Mouse (Mus musculus) ES-E14 (cell line): ENCODE measurements at regions not wholly inside any gene's neighbourhood (a gene's known extent, or its start where the extent isn't known, plus 50 kb on each side); places are given as distances from the start of the nearest gene placed in this dataset.
A peak's percentile ranks its signal among the peaks of the same experiment; 100 is the strongest.

Experiments
- DNase-seq: peaks from one replicate; pipeline ENCODE4 v3.0.0-alpha.2; 2013; ENCODE audit warnings: low read depth, low spot score
- H3K27ac ChIP-seq: 2 replicates; pipeline ENCODE4 v1.5.1; 2012; ENCODE audit warnings: low read depth, mild to moderate bottlenecking, low read length, moderate library complexity, mixed read lengths; ENCODE audit not compliant: poor library complexity, insufficient read depth, severe bottlenecking
- H3K36me3 ChIP-seq: 2 replicates; pipeline ENCODE4 v1.6.1; 2012; ENCODE audit warnings: mild to moderate bottlenecking, low read length, moderate library complexity, mixed read lengths; ENCODE audit not compliant: control insufficient read depth, poor library complexity, insufficient read depth, severe bottlenecking
- H3K4me1 ChIP-seq, 2 experiments: fragments of 150-350 bp in 1 of 2; sonication (generic) in 1 of 2; 2 replicates each; pipeline ENCODE4 v1.6.1; 2012; ENCODE audit warnings: low read length in 2 of 2, mild to moderate bottlenecking in 1 of 2, mixed read lengths in 1 of 2; ENCODE audit not compliant: control insufficient read depth in 2 of 2, insufficient read depth in 2 of 2, poor library complexity in 1 of 2
- H3K4me3 ChIP-seq, 2 experiments: fragments of 150-350 bp in 1 of 2; sonication (generic) in 1 of 2; 2 replicates each; pipeline ENCODE4 v1.5.1; 2012; ENCODE audit warnings: low read length in 2 of 2, low read depth in 1 of 2, mild to moderate bottlenecking in 1 of 2, mixed read lengths in 1 of 2; ENCODE audit not compliant: insufficient read depth in 1 of 2, poor library complexity in 1 of 2, severe bottlenecking in 1 of 2
- H3K9ac ChIP-seq: 2 replicates; pipeline ENCODE4 v1.6.1; 2012; ENCODE audit warnings: low read depth, mild to moderate bottlenecking, low read length, mixed read lengths; ENCODE audit not compliant: poor library complexity, insufficient read depth, severe bottlenecking
- H3K9me3 ChIP-seq: fragments of 150-350 bp; sonication (generic); 2 replicates; pipeline ENCODE4 v1.6.1; 2012; ENCODE audit warnings: low read depth, mild to moderate bottlenecking, low read length; ENCODE audit not compliant: control insufficient read depth, insufficient read depth
- CHD2 ChIP-seq: IDR thresholded peaks from 2 replicates; pipeline ENCODE4 v1.6.1; 2014; ENCODE audit warnings: mild to moderate bottlenecking, low read depth, low read length, inconsistent platforms
- HCFC1 ChIP-seq: IDR thresholded peaks from 2 replicates; pipeline ENCODE4 v1.6.1; 2012; ENCODE audit warnings: low read length, inconsistent platforms, borderline replicate concordance; ENCODE audit not compliant: insufficient read depth
- MAFK ChIP-seq: IDR thresholded peaks from 2 replicates; pipeline ENCODE4 v1.6.1; 2014; ENCODE audit warnings: mild to moderate bottlenecking, low read depth, low read length, inconsistent platforms; ENCODE audit not compliant: insufficient read depth
- ZC3H11A ChIP-seq: IDR thresholded peaks from 2 replicates; pipeline ENCODE4 v1.6.1; 2012; ENCODE audit warnings: low read depth, mild to moderate bottlenecking, inconsistent platforms, low read length, borderline replicate concordance
- ZNF384 ChIP-seq: IDR thresholded peaks from 2 replicates; pipeline ENCODE4 v1.6.1; 2012; ENCODE audit warnings: low read depth, low read length, inconsistent platforms
- in situ Hi-C, 2 experiments: fragments of 600-800 bp; cut with MboI; formaldehyde crosslinking; loops; one replicate each; pipeline ENCODE4 v1.15.1; 2025; ENCODE audit warnings: low sequenced_read_pairs in 2 of 2, inconsistent platforms in 1 of 2; ENCODE audit not compliant: unreplicated experiment in 2 of 2

GRCm38 (mm10) chr14:9338220-9338619 lies 672.2 kb upstream of the 4930452B06Rik start:
- Histone ChIP-seq H3K9ac (no peak overlapping the region), H3K9me3 (no peaks in the 10 kb centered on the region), H3K36me3 (no peaks in the 10 kb centered on the region), H3K4me1 (no peaks in the 10 kb centered on the region), H3K27ac (no peak overlapping the region), H3K4me3 (no peak overlapping the region)
- DNase-seq, result no peak
- in situ Hi-C loops, result no loop called here
- no peak for TF ChIP-seq ZNF384

- TF ChIP-seq CHD2, result no peak
- TF ChIP-seq MAFK, result no peak
- TF ChIP-seq ZNF384, result no peak
- no peak for TF ChIP-seq ZC3H11A
- TF ChIP-seq HCFC1, result no peak
- in situ Hi-C loops, result no loop called here
- Histone ChIP-seq H3K4me1 (no peaks in the 10 kb centered on the region), H3K36me3 (no peaks in the 10 kb centered on the region), H3K9me3 (no peaks in the 10 kb centered on the region), H3K9ac (no peak overlapping the region), H3K27ac (no peak overlapping the region), H3K4me3 (no peak overlapping the region)
- no peak for DNase-seq
Measured at GRCm38 (mm10) chr14:9337107-9337506, 671.1 kb upstream of the 4930452B06Rik start.

- Histone ChIP-seq H3K27ac (no peak overlapping the region), H3K4me1 (peaks cover 0 to 3% of the 10 kb centered on the region in 2 experiments; a peak in 2 of 4 replicates), H3K9ac (no peak overlapping the region), H3K4me3 (no peak overlapping the region), H3K9me3 (no peaks in the 10 kb centered on the region), H3K36me3 (no peaks in the 10 kb centered on the region)
- in situ Hi-C loops, result no loop called here
- no peak for DNase-seq
- TF ChIP-seq CHD2, result no peak
- TF ChIP-seq ZNF384, result no peak
- TF ChIP-seq ZC3H11A, result no peak
- no peak for TF ChIP-seq MAFK
- TF ChIP-seq HCFC1, result no peak
Measured at GRCm38 (mm10) chr14:9331593-9331992, 665.6 kb upstream of the 4930452B06Rik start.

GRCm38 (mm10) chr14:9330767-9331166 lies 664.7 kb upstream of the 4930452B06Rik start:
- H3K27ac ChIP-seq, result no peak overlapping the region
- TF ChIP-seq ZC3H11A (peak; percentile 70; the same call in 1 of the 2 replicates), ZNF384 (no peak)
- no peak overlapping the region for H3K9ac ChIP-seq
- H3K36me3 ChIP-seq, result no peaks in the 10 kb centered on the region
- peaks cover 0 to 3% of the 10 kb centered on the region in 2 experiments; a peak in 2 of 4 replicates for H3K4me1 ChIP-seq
- H3K9me3 ChIP-seq, result no peaks in the 10 kb centered on the region
- peak; percentile 68 for DNase-seq
- in situ Hi-C loops, result no loop called here
- no peak overlapping the region for H3K4me3 ChIP-seq

- Histone ChIP-seq H3K9ac (no peak overlapping the region), H3K4me3 (no peak overlapping the region), H3K36me3 (no peaks in the 10 kb centered on the region), H3K4me1 (peaks cover 0 to 3% of the 10 kb centered on the region in 2 experiments; a peak in 2 of 4 replicates), H3K27ac (no peak overlapping the region), H3K9me3 (no peaks in the 10 kb centered on the region)
- TF ChIP-seq CHD2, result no peak
- no peak for TF ChIP-seq MAFK
- TF ChIP-seq HCFC1, result no peak
- DNase-seq, result no peak
- in situ Hi-C loops, result no loop called here
Measured at GRCm38 (mm10) chr14:9329839-9330485, 663.9 kb upstream of the 4930452B06Rik start.
